Mouse (Mus musculus): ENCODE data around the gene Espnl.

The Espnl gene

GRCm38 (mm10) chr1:91313251-91313650 is 8.6 kb upstream of the Espnl start:
- DNase-seq (ENCODE audit: extremely low read depth, insufficient read length, low spot score): no peak

GRCm38 (mm10) chr1:91317656-91318055 is 4.2 kb upstream of the Espnl start:
- DNase-seq (ENCODE audit: extremely low read depth, insufficient read length, low spot score): no peak

GRCm38 (mm10) chr1:91324646-91325045 is 2.8 kb downstream of the Espnl start:
- peak; percentile 55 for DNase-seq (ENCODE audit: extremely low read depth, insufficient read length, low spot score)

GRCm38 (mm10) chr1:91325488-91326042 is 3.7 kb downstream of the Espnl start:
- peak; percentile 61 for DNase-seq (ENCODE audit: extremely low read depth, insufficient read length, low spot score)

- DNase-seq (ENCODE audit: extremely low read depth, insufficient read length, low spot score): no peak
Measured at GRCm38 (mm10) chr1:91332102-91332501, 10.2 kb downstream of the Espnl start.

- DNase-seq (ENCODE audit: extremely low read depth, insufficient read length, low spot score): no peak
Measured at GRCm38 (mm10) chr1:91333582-91333981, 11.7 kb downstream of the Espnl start.

GRCm38 (mm10) chr1:91337355-91337754 is 15.5 kb downstream of the Espnl start:
- no peak for DNase-seq (ENCODE audit: extremely low read depth, insufficient read length, low spot score)

GRCm38 (mm10) chr1:91344001-91344400 is 22.1 kb downstream of the Espnl start:
- DNase-seq (ENCODE audit: extremely low read depth, insufficient read length, low spot score): no peak

- no peak for DNase-seq (ENCODE audit: extremely low read depth, insufficient read length, low spot score)
Measured at GRCm38 (mm10) chr1:91344921-91345685, 23.2 kb downstream of the Espnl start.

- peak; percentile 54 for DNase-seq (ENCODE audit: extremely low read depth, insufficient read length, low spot score)
Measured at GRCm38 (mm10) chr1:91346892-91347291, 25.0 kb downstream of the Espnl start.

- DNase-seq (ENCODE audit: extremely low read depth, insufficient read length, low spot score): peak; percentile 61
Measured at GRCm38 (mm10) chr1:91350841-91351240, 29.0 kb downstream of the Espnl start, which contains the start of gene Klhl30. Klhl30 (plus strand) TSS chr1:91351016.

GRCm38 (mm10) chr1:91351249-91351648 is 29.4 kb downstream of the Espnl start:
- DNase-seq (ENCODE audit: extremely low read depth, insufficient read length, low spot score): peak; percentile 65

GRCm38 (mm10) chr1:91352277-91352676 is 30.4 kb downstream of the Espnl start:
- peak; percentile 93 for DNase-seq (ENCODE audit: extremely low read depth, insufficient read length, low spot score)

- DNase-seq (ENCODE audit: extremely low read depth, insufficient read length, low spot score): no peak
Measured at GRCm38 (mm10) chr1:91356105-91356504, 34.2 kb downstream of the Espnl start.

- DNase-seq (ENCODE audit: extremely low read depth, insufficient read length, low spot score): peak; percentile 55
Measured at GRCm38 (mm10) chr1:91362113-91362512, 40.2 kb downstream of the Espnl start.

- DNase-seq (ENCODE audit: extremely low read depth, insufficient read length, low spot score): no peak
Measured at GRCm38 (mm10) chr1:91364822-91365644, 43.2 kb downstream of the Espnl start.

- no peak for DNase-seq (ENCODE audit: extremely low read depth, insufficient read length, low spot score)
Measured at GRCm38 (mm10) chr1:91365816-91366214, 43.9 kb downstream of the Espnl start.

GRCm38 (mm10) chr1:91366215-91367108 is 44.6 kb downstream of the Espnl start, which contains the start of gene Erfe:
Erfe (plus strand) TSS chr1:91366430.
- DNase-seq (ENCODE audit: extremely low read depth, insufficient read length, low spot score): peak; percentile 83

- DNase-seq (ENCODE audit: extremely low read depth, insufficient read length, low spot score): no peak
Measured at GRCm38 (mm10) chr1:91367295-91367694, 45.4 kb downstream of the Espnl start.

- no peak for DNase-seq (ENCODE audit: extremely low read depth, insufficient read length, low spot score)
Measured at GRCm38 (mm10) chr1:91369408-91369807, 47.5 kb downstream of the Espnl start.
